In the genomic region with DNA sequence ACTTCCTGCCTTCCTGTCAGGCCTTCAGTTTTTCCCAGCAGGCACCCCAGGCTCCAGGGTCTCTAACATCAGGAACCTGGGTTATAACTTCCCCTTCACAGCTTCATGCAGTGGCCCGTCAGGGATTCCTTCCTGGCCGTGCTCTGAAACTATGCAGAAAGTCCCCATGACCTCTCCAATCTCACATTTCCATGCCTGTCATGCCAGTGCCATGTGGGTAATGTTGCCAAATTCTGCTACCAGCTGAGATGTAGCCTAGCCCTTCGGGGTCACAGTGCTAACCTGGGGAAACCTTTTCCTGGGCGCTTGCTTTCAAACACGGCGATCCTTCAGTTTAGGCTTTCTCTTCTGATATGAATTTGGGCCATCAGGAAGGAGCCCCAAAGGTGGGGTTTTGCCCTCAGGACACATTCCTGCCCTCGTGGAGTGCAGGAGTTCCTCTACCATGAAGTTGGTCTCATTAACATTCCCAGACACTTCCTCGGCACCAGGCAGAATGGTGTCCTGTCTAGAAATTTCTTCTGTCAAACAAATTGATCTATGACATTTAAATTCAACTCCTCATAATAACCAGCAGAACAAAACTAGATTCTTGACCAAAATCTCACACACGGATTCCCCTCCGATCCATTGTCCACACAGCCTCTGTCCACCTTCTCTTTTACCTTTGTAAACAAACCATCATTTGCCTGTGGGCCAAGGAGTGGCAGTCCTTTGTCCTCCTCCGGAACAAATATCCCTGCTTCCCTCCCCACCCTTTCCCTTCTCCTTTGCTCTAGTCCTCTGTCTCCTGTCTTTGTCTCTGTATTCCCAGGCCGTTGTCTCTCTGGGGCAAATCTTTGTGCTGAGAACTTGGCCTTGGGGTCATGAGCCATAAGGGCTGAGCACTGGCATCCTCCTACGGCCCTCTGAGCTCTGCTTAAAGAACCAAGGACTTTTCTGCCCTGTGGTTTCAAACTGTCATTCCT, we compare ENCODE assay signal across 24 mouse cellular contexts. TPM values are rescaled to one million over a fixed set of nuclear protein-coding genes. Genes with fewer than 3 reads are reported as not detected.
DNase-seq lines count a peak whose midpoint lies in the region; ATAC-seq and TF ChIP-seq lines count a peak whose summit lies in the region.
"Had no signal": no experiment of that assay in that cellular context is flagged by ENCODE, and none has a peak within 500 bp of the region (broad histone marks: within the 10 kb centered on the region; RNA-seq: fewer than 3 reads in every experiment).

No protein-coding gene starts in this region.

- intact Hi-C loops in heart, adult 2 months (cut with DNase I), result no loop called here

- no peaks in the 10 kb centered on the region for H3K79me2 ChIP-seq in heart, adult 2 months (replicated peaks; ENCODE audit: control insufficient read depth, insufficient read depth, low read length)

- H3K4me2 ChIP-seq in forebrain, postnatal 0 days (ENCODE audit: low read depth), result no peak overlapping the region
- H3K4me2 ChIP-seq in heart, postnatal 0 days (ENCODE audit: low read depth, low read length), result no peak overlapping the region
- H3K4me2 ChIP-seq: embryonic facial prominence, embryonic 12.5 days; heart, embryonic 13.5 days; midbrain, embryonic 13.5 days; stomach, embryonic 15.5 days had no signal

- ATAC-seq in forebrain, postnatal 0 days, result no peak
- peak; percentile 36; the same call in 1 of the 2 replicates for ATAC-seq in heart, postnatal 0 days (ENCODE audit: insufficient read depth, low read depth)
- ATAC-seq: forebrain, embryonic 14.5 days; lung, postnatal 0 days; midbrain, embryonic 13.5 days had no signal

- TF ChIP-seq EP300 in heart, postnatal 0 days (IDR thresholded peaks at IDR 0.05; ENCODE audit: low read depth), result no peak
- TF ChIP-seq EP300 in heart, adult 2 months (IDR thresholded peaks at IDR 0.05; ENCODE audit: insufficient read depth, low read depth, low read length), result no peak
- peak; percentile 72; the same call in 1 of the 2 replicates for TF ChIP-seq EP300 in ES-Bruce4 (IDR thresholded peaks at IDR 0.05; ENCODE audit: insufficient read depth, low read depth, low read length)

- peaks cover 25% of the 10 kb centered on the region for H3K4me1 ChIP-seq in forebrain, embryonic 10.5 days
- no peaks in the 10 kb centered on the region for H3K4me1 ChIP-seq in forebrain, postnatal 0 days (ENCODE audit: insufficient read depth)
- H3K4me1 ChIP-seq in heart, postnatal 0 days (ENCODE audit: control insufficient read depth, insufficient read depth), result peaks cover 10% of the 10 kb centered on the region; the same call in 1 of the 2 replicates
- H3K4me1 ChIP-seq in heart, adult 2 months (ENCODE audit: control insufficient read depth, insufficient read depth, low read length), result 0 out of 2 replicates have a peak, but pooled peaks cover 2% of the 10 kb centered on the region
- peaks cover 14% of the 10 kb centered on the region for H3K4me1 ChIP-seq in ES-Bruce4 (ENCODE audit: control insufficient read depth, insufficient read depth, low read length)
- peaks cover 25% of the 10 kb centered on the region for H3K4me1 ChIP-seq in embryonic facial prominence, embryonic 10.5 days
- H3K4me1 ChIP-seq: midbrain, embryonic 13.5 days; stomach, embryonic 15.5 days had no signal

- no peaks in the 10 kb centered on the region for H3K27me3 ChIP-seq in forebrain, embryonic 10.5 days (ENCODE audit: poor library complexity, severe bottlenecking)
- no peaks in the 10 kb centered on the region for H3K27me3 ChIP-seq in forebrain, postnatal 0 days (ENCODE audit: insufficient read depth, low read length)
- no peaks in the 10 kb centered on the region for H3K27me3 ChIP-seq in heart, postnatal 0 days (ENCODE audit: control insufficient read depth, insufficient read depth, low read length)
- H3K27me3 ChIP-seq in heart, adult 2 months (ENCODE audit: control insufficient read depth, insufficient read depth, low read length), result no peaks in the 10 kb centered on the region
- no peaks in the 10 kb centered on the region for H3K27me3 ChIP-seq in ES-Bruce4 (ENCODE audit: control insufficient read depth, insufficient read depth, low read length, poor library complexity, severe bottlenecking)
- no peaks in the 10 kb centered on the region for H3K27me3 ChIP-seq in embryonic facial prominence, embryonic 10.5 days (replicated peaks; ENCODE audit: low read depth, poor library complexity, severe bottlenecking)
- H3K27me3 ChIP-seq: embryonic facial prominence, embryonic 12.5 days; heart, embryonic 13.5 days; midbrain, embryonic 13.5 days; stomach, embryonic 15.5 days had no signal

- H3K36me3 ChIP-seq in forebrain, embryonic 10.5 days (replicated peaks), result no peaks in the 10 kb centered on the region
- H3K36me3 ChIP-seq in forebrain, postnatal 0 days (ENCODE audit: insufficient read depth), result no peaks in the 10 kb centered on the region
- H3K36me3 ChIP-seq in heart, postnatal 0 days (replicated peaks; ENCODE audit: control insufficient read depth, insufficient read depth, low read length), result no peaks in the 10 kb centered on the region
- no peaks in the 10 kb centered on the region for H3K36me3 ChIP-seq in heart, adult 2 months (ENCODE audit: control insufficient read depth, insufficient read depth, low read length)
- H3K36me3 ChIP-seq in ES-Bruce4 (ENCODE audit: control insufficient read depth, insufficient read depth, low read length, poor library complexity, severe bottlenecking), result no peaks in the 10 kb centered on the region
- no peaks in the 10 kb centered on the region for H3K36me3 ChIP-seq in embryonic facial prominence, embryonic 10.5 days (replicated peaks)
- H3K36me3 ChIP-seq: embryonic facial prominence, embryonic 12.5 days; heart, embryonic 13.5 days; midbrain, embryonic 13.5 days; stomach, embryonic 15.5 days had no signal

- TF ChIP-seq POLR2A in heart, adult 2 months (IDR thresholded peaks at IDR 0.05; ENCODE audit: insufficient read depth, low read depth, low read length), result no peak
- no peak for TF ChIP-seq POLR2A in ES-Bruce4 (IDR thresholded peaks at IDR 0.05; ENCODE audit: insufficient read depth, low read length)

- no peaks in the 10 kb centered on the region for H3K9me3 ChIP-seq in forebrain, embryonic 10.5 days
- no peaks in the 10 kb centered on the region for H3K9me3 ChIP-seq in forebrain, postnatal 0 days (ENCODE audit: low read length)
- no peaks in the 10 kb centered on the region for H3K9me3 ChIP-seq in heart, postnatal 0 days (replicated peaks; ENCODE audit: control insufficient read depth, low read length)
- no peaks in the 10 kb centered on the region for H3K9me3 ChIP-seq in ES-Bruce4 (replicated peaks; ENCODE audit: control insufficient read depth, insufficient read depth, low read length, poor library complexity, severe bottlenecking)
- no peaks in the 10 kb centered on the region for H3K9me3 ChIP-seq in embryonic facial prominence, embryonic 10.5 days
- H3K9me3 ChIP-seq: embryonic facial prominence, embryonic 12.5 days; heart, embryonic 13.5 days; midbrain, embryonic 13.5 days; stomach, embryonic 15.5 days had no signal

- H3K4me3 ChIP-seq in forebrain, embryonic 10.5 days, result no peak overlapping the region
- no peak overlapping the region for H3K4me3 ChIP-seq in forebrain, postnatal 0 days (ENCODE audit: low read depth, low read length)
- H3K4me3 ChIP-seq in heart, postnatal 0 days (ENCODE audit: low read depth, low read length), result no peak overlapping the region
- no peak overlapping the region for H3K4me3 ChIP-seq in heart, adult 2 months
- H3K4me3 ChIP-seq in ES-Bruce4 (ENCODE audit: low read depth, low read length), result no peak overlapping the region
- H3K4me3 ChIP-seq in embryonic facial prominence, embryonic 10.5 days, result no peak overlapping the region
- H3K4me3 ChIP-seq in layer of hippocampus, adult 2 months, result no peak overlapping the region
- H3K4me3 ChIP-seq: embryonic facial prominence, embryonic 12.5 days; erythroblast, embryonic 14.5 days; heart, embryonic 13.5 days; midbrain, embryonic 13.5 days; myocyte; stomach, embryonic 15.5 days had no signal

- no peak for DNase-seq in forebrain, embryonic 10.5 days (ENCODE audit: extremely low spot score, low spot score)
- no peak for DNase-seq in forebrain, postnatal 0 days
- DNase-seq in heart, postnatal 0 days (ENCODE audit: low spot score), result peak; percentile 58
- DNase-seq in heart, adult 2 months, result no peak
- no peak for DNase-seq in embryonic facial prominence, embryonic 10.5 days (ENCODE audit: low spot score)
- DNase-seq in layer of hippocampus, adult 2 months (ENCODE audit: low spot score in 2 of 2), result no peak
- no peak for DNase-seq in urinary bladder, postnatal 36 days (ENCODE audit: low spot score in 2 of 2)
- DNase-seq: adrenal gland, adult 2 months; cerebellum, adult 9-10 months; kidney, adult 11 months; layer of hippocampus, postnatal 36 days; liver; right cerebral cortex, postnatal 25 days had no signal

- no peak overlapping the region for H3K9ac ChIP-seq in forebrain, postnatal 0 days
- no peak overlapping the region for H3K9ac ChIP-seq in heart, postnatal 0 days (replicated peaks; ENCODE audit: low read depth, low read length)
- H3K9ac ChIP-seq in heart, adult 2 months (ENCODE audit: low read depth, low read length), result no peak overlapping the region
- no peak overlapping the region for H3K9ac ChIP-seq in ES-Bruce4 (ENCODE audit: low read depth, poor library complexity, severe bottlenecking)
- H3K9ac ChIP-seq: embryonic facial prominence, embryonic 12.5 days; heart, embryonic 13.5 days; midbrain, embryonic 13.5 days; stomach, embryonic 15.5 days had no signal

- no peak for TF ChIP-seq CTCF in forebrain, postnatal 0 days (IDR thresholded peaks at IDR 0.05; ENCODE audit: low read depth)
- TF ChIP-seq CTCF in heart, postnatal 0 days (IDR thresholded peaks at IDR 0.05; ENCODE audit: low read depth), result no peak
- no peak for TF ChIP-seq CTCF in heart, adult 2 months (IDR thresholded peaks at IDR 0.05)
- TF ChIP-seq CTCF in ES-Bruce4 (IDR thresholded peaks at IDR 0.05; ENCODE audit: low read depth, low read length), result no peak
- no peak for TF ChIP-seq CTCF in layer of hippocampus, adult 2 months (conservative IDR thresholded peaks at IDR 0.05)

- H3K27ac ChIP-seq in forebrain, embryonic 10.5 days, result peak overlapping the region; percentile 74
- H3K27ac ChIP-seq in forebrain, postnatal 0 days (ENCODE audit: low read depth, low read length), result no peak overlapping the region
- no peak overlapping the region; the same call in 1 of the 2 replicates for H3K27ac ChIP-seq in heart, postnatal 0 days (ENCODE audit: low read depth)
- H3K27ac ChIP-seq in heart, adult 2 months, result no peak overlapping the region
- peak overlapping the region; percentile 57 for H3K27ac ChIP-seq in ES-Bruce4 (ENCODE audit: insufficient read depth, low read length)
- peak overlapping the region; percentile 80 for H3K27ac ChIP-seq in embryonic facial prominence, embryonic 10.5 days (replicated peaks)
- no peak overlapping the region for H3K27ac ChIP-seq in layer of hippocampus, adult 2 months
- H3K27ac ChIP-seq: embryonic facial prominence, embryonic 12.5 days; heart, embryonic 13.5 days; midbrain, embryonic 13.5 days; stomach, embryonic 15.5 days had no signal

- WGBS in forebrain, embryonic 10.5 days, result 71% methylated on average over 13 of the region's 13 CpGs
- WGBS in forebrain, postnatal 0 days, result 75% methylated on average over 13 of the region's 13 CpGs
- 57% methylated on average over 13 of the region's 13 CpGs for WGBS in heart, postnatal 0 days
- 57% methylated on average over 13 of the region's 13 CpGs for WGBS in heart, adult 2 months
- 55% methylated on average over 13 of the region's 13 CpGs for WGBS in embryonic facial prominence, embryonic 10.5 days

RNA-seq across cellular contexts. Expression of a gene that starts 17.4 kb away (rescaled TPM):
- 31.2 and 33.2 TPM in 2 replicates for polyA plus RNA-seq in forebrain, embryonic 10.5 days (2016; fragmentation: Nextera tagmentation; extraction: Ambion mirVana)
- 4.2 and 4.4 TPM in 2 replicates for total RNA-seq in forebrain, postnatal 0 days (2014; rRNA removed)
- polyA plus RNA-seq in forebrain, postnatal 0 days (2015; fragmentation: Nextera tagmentation; extraction: Ambion mirVana), result 2.8 TPM in 2 replicates
- 92.1 and 111 TPM in 2 replicates for total RNA-seq in heart, postnatal 0 days (2014; rRNA removed; ENCODE audit: low replicate concordance)
- polyA plus RNA-seq in heart, postnatal 0 days (2015; fragmentation: Nextera tagmentation; extraction: Ambion mirVana), result 56.3 and 57.5 TPM in 2 replicates
- 1 to 10 TPM; 5.4 to 6.0 TPM for total RNA-seq in heart, adult 2 months (2021)
- 7.8 and 12.9 TPM in 2 replicates for polyA plus RNA-seq in heart, adult 2 months (2012; rRNA removed)
- 186 and 187 TPM in 2 replicates for polyA plus RNA-seq in ES-Bruce4 (2011; ENCODE audit: insufficient read depth, insufficient read length, low read depth, missing spikeins)
- 53.5 and 57.2 TPM in 2 replicates for polyA plus RNA-seq in embryonic facial prominence, embryonic 10.5 days (2016; fragmentation: Nextera tagmentation; extraction: Ambion mirVana)
- total RNA-seq in layer of hippocampus, adult 2 months (2021), result 1 to 10 TPM in 1 of 2 experiments, under 1 TPM in 1; 0.82 to 1.2 TPM
- total RNA-seq: hematopoietic stem cell, adult 5-6 weeks; MEL had no signal

Comparison
In these comparisons a context has a peak if more than half of its experiments do, and no peak if none do; other contexts are left out.
1. H3K27ac ChIP-seq: peak in forebrain, embryonic 10.5 days (single experiment), ES-Bruce4 (single experiment) and embryonic facial prominence, embryonic 10.5 days (single experiment); none in forebrain, postnatal 0 days (single experiment), heart, postnatal 0 days (single experiment), heart, adult 2 months (single experiment) and layer of hippocampus, adult 2 months (single experiment).